Mouse (Mus musculus): ENCODE results near the gene Scap. TPM values are rescaled to one million over a fixed set of nuclear protein-coding genes. Genes with fewer than 3 reads are reported as not detected.

The Scap gene
- total and polyA plus RNA-seq, 3 experiments = 24.7 to 48.9 (median 40.4) TPM

DNA sequence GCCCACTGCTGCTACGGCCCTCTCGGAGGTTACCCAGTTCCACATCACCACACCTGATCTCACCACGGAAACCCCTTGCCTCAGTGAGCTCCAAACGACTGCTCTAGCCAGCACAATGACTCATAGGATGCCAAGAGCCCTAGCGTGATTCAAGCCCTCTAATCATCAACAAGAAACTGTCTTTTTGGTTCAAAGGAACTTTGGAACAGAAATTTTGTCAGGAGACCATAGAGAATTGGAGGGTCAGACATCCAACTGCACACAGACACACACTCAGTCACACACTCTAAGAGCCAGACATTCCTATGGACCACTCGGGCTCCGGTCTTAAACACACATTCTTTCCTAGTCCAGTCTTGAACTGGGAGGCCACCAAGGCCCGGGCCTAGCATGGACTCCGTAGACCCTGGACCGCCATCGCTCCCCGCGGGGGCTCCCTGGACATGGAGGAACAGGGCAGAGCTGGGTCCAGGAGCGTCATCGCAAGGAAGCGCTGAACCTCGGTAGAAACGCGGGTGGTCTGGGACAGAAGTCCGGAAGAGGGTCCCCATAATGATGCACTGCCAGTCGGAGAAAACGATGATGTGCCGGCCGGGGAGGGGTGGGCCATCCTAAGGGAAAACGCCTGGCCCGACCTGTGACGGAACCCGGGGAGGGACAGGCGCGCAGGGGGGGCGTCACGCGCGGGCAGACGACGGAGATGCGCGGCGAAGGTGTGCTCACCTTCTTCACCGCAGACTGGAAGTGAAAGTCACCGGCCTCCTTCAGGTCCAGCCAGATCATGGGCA is 74.4 kb downstream of the Scap start (continued):
- 0 out of 2 replicates have a peak, but pooled peaks have one; percentile 6 for TF ChIP-seq ELF1 (IDR thresholded peaks at IDR 0.05; ENCODE audit: low read depth, low read length)

DNA sequence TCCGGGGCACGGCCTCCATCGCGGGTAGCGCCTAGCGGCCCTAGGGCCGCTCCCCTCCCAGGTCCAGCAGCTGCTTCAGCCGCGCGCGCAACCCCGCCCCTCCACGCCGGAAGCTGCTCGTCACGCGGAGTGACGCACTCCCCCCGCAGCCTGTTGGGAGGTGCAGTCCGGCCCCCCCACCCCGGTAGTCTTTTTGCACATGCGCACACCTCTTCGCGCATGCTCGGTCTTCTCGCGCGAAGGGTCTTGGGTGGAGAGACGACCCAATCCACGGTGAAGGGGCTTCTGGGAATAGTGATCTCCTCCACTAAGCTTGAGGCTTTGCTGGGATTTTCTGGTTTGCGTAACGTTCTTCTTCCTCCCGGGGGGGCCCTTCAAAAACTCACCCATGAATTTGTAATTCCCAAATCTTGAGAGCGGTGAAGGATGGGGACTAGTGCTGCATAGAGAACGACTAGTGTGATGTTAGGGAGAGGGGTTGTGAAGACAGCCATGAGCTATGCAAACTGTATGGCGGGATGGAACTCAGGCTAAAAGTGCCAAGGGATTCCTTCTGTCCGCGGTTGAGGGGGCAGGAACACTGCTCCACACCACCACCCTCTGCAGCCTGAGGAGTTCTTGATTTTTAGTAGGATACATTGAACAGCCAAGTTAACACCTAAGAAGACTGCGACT is 75.1 kb downstream of the Scap start, which contains the start of gene Ptpn23:
TSS of gene Ptpn23 (minus strand) at position 115 of the 675 bp plus-strand sequence.
- Histone ChIP-seq H3K4me2 (ENCODE audit: insufficient read depth, low read depth, poor library complexity, severe bottlenecking) (peak within 1 kb of the TSS; percentile 82), H3K27ac (ENCODE audit: insufficient read depth, low read depth) (peak within 1 kb of the TSS; percentile 54), H3K79me2 (replicated peaks; ENCODE audit: control insufficient read depth, extremely low read depth, insufficient read depth, poor library complexity, severe bottlenecking) (peaks cover 31% of the 10 kb centered on the region), H3K9me3 (replicated peaks; ENCODE audit: low read length) (no peaks in the 10 kb centered on the region), H3K36me3 (replicated peaks in 1 of 2; ENCODE audit: control insufficient read depth in 1 of 2, insufficient read depth in 1 of 2, low read length in 1 of 2) (peaks cover 0 to 21% of the 10 kb centered on the region in 2 experiments), H3K4me3 (replicated peaks in 1 of 3; ENCODE audit: low read depth in 2 of 3, low read length in 2 of 3, poor library complexity in 1 of 3) (peak within 1 kb of the TSS; percentile 94 to 99 (median 96)), H3K9ac (ENCODE audit: insufficient read depth, low read depth) (peak within 1 kb of the TSS; percentile 97), H3K4me1 (ENCODE audit: control insufficient read depth in 1 of 2, insufficient read depth in 2 of 2) (peaks cover 6 to 47% of the 10 kb centered on the region in 2 experiments; a peak in 3 of 4 replicates), H3K27me3 (replicated peaks) (no peaks in the 10 kb centered on the region)
- DNase-seq (ENCODE audit: extremely low read depth) = peak; percentile 97
- in situ Hi-C loops (cut with MboI; ENCODE audit: low pct_ligation_motif_present, low pct_unique_long_range_greater_than_20kb, low sequenced_read_pairs) = no loop called here
- dilution Hi-C loops (cut with MboI; ENCODE audit: extremely low pct_ligation_motif_present, extremely low pct_unique_long_range_greater_than_20kb, low sequenced_read_pairs) = no loop called here
- TF ChIP-seq CHD2 (IDR thresholded peaks at IDR 0.05; ENCODE audit: low read length) (peak; percentile 93), ZKSCAN1 (IDR thresholded peaks at IDR 0.05; ENCODE audit: borderline replicate concordance, low read depth, low read length) (no peak), MXI1 (IDR thresholded peaks at IDR 0.05; ENCODE audit: low read depth, low read length) (peak; percentile 71), KAT2A (IDR thresholded peaks at IDR 0.05; ENCODE audit: insufficient replicate concordance, low read length) (peak; percentile 73; the same call in 1 of the 2 replicates), TBP (conservative IDR thresholded peaks at IDR 0.05; ENCODE audit: low read depth, low read length) (peak; percentile 73; the same call in 1 of the 2 replicates), MEF2A (IDR thresholded peaks at IDR 0.05; ENCODE audit: borderline replicate concordance, low read depth, low read length) (0 out of 2 replicates have a peak, but pooled peaks have one; percentile 23), POLR2AphosphoS2 (IDR thresholded peaks at IDR 0.05; ENCODE audit: low read depth, low read length) (peak; percentile 85; the same call in 1 of the 2 replicates), BHLHE40 (IDR thresholded peaks at IDR 0.05; ENCODE audit: low read depth, low read length) (peak; percentile 52), NELFE (IDR thresholded peaks at IDR 0.05; ENCODE audit: low read depth, low read length) (peak; percentile 81), EP300 (IDR thresholded peaks at IDR 0.05; ENCODE audit: low read length) (no peak), RCOR1 (conservative IDR thresholded peaks at IDR 0.05; ENCODE audit: low read depth, low read length) (no peak), ETS1 (conservative IDR thresholded peaks at IDR 0.05; ENCODE audit: low read depth, low read length) (peak; percentile 21; the same call in 1 of the 2 replicates), CHD1 (IDR thresholded peaks at IDR 0.05; ENCODE audit: low read depth, low read length) (no peak), GABPA (IDR thresholded peaks at IDR 0.05; ENCODE audit: insufficient replicate concordance, low read depth, low read length) (no peak; the same call in 1 of the 2 replicates), IRF4 (IDR thresholded peaks at IDR 0.05; ENCODE audit: low read depth, low read length) (peak; percentile 54; the same call in 1 of the 2 replicates), USF1 (IDR thresholded peaks at IDR 0.05; ENCODE audit: low read depth, low read length) (peak; percentile 77), POLR2A (IDR thresholded peaks at IDR 0.05; ENCODE audit: low read depth, low read length) (peak; percentile 95), CTCF (conservative IDR thresholded peaks at IDR 0.05 in 1 of 2, IDR thresholded peaks at IDR 0.05 in 1 of 2; ENCODE audit: low read depth in 2 of 2, low read length in 2 of 2) (no peak), JUN (IDR thresholded peaks at IDR 0.05; ENCODE audit: insufficient read depth, low read depth, low read length) (no peak), TCF12 (IDR thresholded peaks at IDR 0.05; ENCODE audit: low read depth, low read length) (peak; percentile 59; the same call in 1 of the 2 replicates), SIN3A (IDR thresholded peaks at IDR 0.05; ENCODE audit: low read length) (peak; percentile 95), UBTF (IDR thresholded peaks at IDR 0.05; ENCODE audit: low read depth, low read length) (0 out of 2 replicates have a peak, but pooled peaks have one; percentile 34), USF2 (conservative IDR thresholded peaks at IDR 0.05; ENCODE audit: low read depth, low read length) (0 out of 2 replicates have a peak, but pooled peaks have one; percentile 21), ZMIZ1 (IDR thresholded peaks at IDR 0.05; ENCODE audit: low read depth, low read length) (no peak), ZC3H11A (IDR thresholded peaks at IDR 0.05; ENCODE audit: low read depth, low read length) (no peak), ZNF384 (IDR thresholded peaks at IDR 0.05; ENCODE audit: low read depth, low read length) (no peak), SMC3 (IDR thresholded peaks at IDR 0.05; ENCODE audit: low read depth, low read length) (no peak), MYC (IDR thresholded peaks at IDR 0.05; ENCODE audit: low read depth, low read length) (no peak), MAX (IDR thresholded peaks at IDR 0.05; ENCODE audit: low read length) (no peak; the same call in 1 of the 2 replicates), MAFK (IDR thresholded peaks at IDR 0.05; ENCODE audit: insufficient replicate concordance, low read length) (no peak), NRF1 (IDR thresholded peaks at IDR 0.05; ENCODE audit: low read depth, low read length) (peak; percentile 94), RAD21 (IDR thresholded peaks at IDR 0.05; ENCODE audit: low read depth, low read length) (no peak), JUND (conservative IDR thresholded peaks at IDR 0.05; ENCODE audit: low read depth, low read length) (no peak), HCFC1 (IDR thresholded peaks at IDR 0.05; ENCODE audit: low read depth, low read length) (peak; percentile 90)
